Mouse (Mus musculus): ENCODE results near the gene Eif2s2. TPM values are rescaled to one million over a fixed set of nuclear protein-coding genes. Genes with fewer than 3 reads are reported as not detected.

Gene Eif2s2
- total and polyA plus RNA-seq, 3 experiments, result 12.0 to 56.6 (median 49.0) TPM

- Histone ChIP-seq H3K4me3 (no peak overlapping the region), H3K27me3 (ENCODE audit: control insufficient read depth, insufficient read depth, low read length) (no peaks in the 10 kb centered on the region), H3K36me3 (ENCODE audit: control insufficient read depth, insufficient read depth, low read length) (peaks cover 7% of the 10 kb centered on the region), H3K4me1 (ENCODE audit: control insufficient read depth, insufficient read depth, low read length) (peaks cover 4% of the 10 kb centered on the region), H3K9ac (ENCODE audit: low read depth, low read length) (no peak overlapping the region), H3K79me2 (replicated peaks; ENCODE audit: control insufficient read depth, insufficient read depth, low read length) (peaks cover 7% of the 10 kb centered on the region), H3K27ac (no peak overlapping the region)
- TF ChIP-seq POLR2A (IDR thresholded peaks at IDR 0.05; ENCODE audit: insufficient read depth, low read depth, low read length) (no peak), EP300 (IDR thresholded peaks at IDR 0.05; ENCODE audit: insufficient read depth, low read depth, low read length) (no peak), CTCF (IDR thresholded peaks at IDR 0.05) (no peak)
- intact Hi-C loops (cut with DNase I), result no loop called here
- no peak for DNase-seq
Observed at GRCm38 (mm10) chr2:154848086-154848485, 44.6 kb downstream of the Eif2s2 start.

DNA sequence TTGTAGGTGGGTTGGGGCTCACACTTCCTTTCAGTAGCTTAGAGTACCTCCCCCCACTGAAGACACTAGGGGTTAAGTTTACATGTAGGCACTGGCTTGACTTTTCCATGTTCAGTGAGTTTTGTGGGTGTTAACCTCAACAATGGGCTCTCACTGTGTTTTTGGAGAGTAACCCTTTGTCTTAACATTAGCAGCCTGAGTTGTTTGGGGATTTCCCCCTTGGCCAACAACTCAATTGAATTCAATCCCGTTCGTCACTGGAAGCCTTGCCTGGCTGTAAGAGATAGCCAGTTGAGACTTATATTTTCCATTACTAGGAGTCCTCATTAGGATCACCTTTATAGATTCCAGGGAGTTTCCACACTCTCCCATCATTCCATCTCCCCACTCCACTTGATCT, 56.2 kb downstream of the Eif2s2 start:
- Histone ChIP-seq H3K9ac (ENCODE audit: low read depth, low read length) (no peak overlapping the region), H3K79me2 (replicated peaks; ENCODE audit: control insufficient read depth, insufficient read depth, low read length) (peaks cover 6% of the 10 kb centered on the region), H3K4me3 (no peak overlapping the region), H3K27ac (no peak overlapping the region), H3K4me1 (ENCODE audit: control insufficient read depth, insufficient read depth, low read length) (peaks cover under 1% of the 10 kb centered on the region), H3K27me3 (ENCODE audit: control insufficient read depth, insufficient read depth, low read length) (no peaks in the 10 kb centered on the region), H3K36me3 (ENCODE audit: control insufficient read depth, insufficient read depth, low read length) (peaks cover 6% of the 10 kb centered on the region)
- DNase-seq, result no peak
- 29% methylated on average over 2 of the region's 2 CpGs for WGBS
- TF ChIP-seq POLR2A (IDR thresholded peaks at IDR 0.05; ENCODE audit: insufficient read depth, low read depth, low read length), result no peak
- intact Hi-C loops (cut with DNase I), result loop anchor here (2.0 kb wide), 1 partner anchor 14 kb away; no protein-coding TSS in a partner anchor

DNA sequence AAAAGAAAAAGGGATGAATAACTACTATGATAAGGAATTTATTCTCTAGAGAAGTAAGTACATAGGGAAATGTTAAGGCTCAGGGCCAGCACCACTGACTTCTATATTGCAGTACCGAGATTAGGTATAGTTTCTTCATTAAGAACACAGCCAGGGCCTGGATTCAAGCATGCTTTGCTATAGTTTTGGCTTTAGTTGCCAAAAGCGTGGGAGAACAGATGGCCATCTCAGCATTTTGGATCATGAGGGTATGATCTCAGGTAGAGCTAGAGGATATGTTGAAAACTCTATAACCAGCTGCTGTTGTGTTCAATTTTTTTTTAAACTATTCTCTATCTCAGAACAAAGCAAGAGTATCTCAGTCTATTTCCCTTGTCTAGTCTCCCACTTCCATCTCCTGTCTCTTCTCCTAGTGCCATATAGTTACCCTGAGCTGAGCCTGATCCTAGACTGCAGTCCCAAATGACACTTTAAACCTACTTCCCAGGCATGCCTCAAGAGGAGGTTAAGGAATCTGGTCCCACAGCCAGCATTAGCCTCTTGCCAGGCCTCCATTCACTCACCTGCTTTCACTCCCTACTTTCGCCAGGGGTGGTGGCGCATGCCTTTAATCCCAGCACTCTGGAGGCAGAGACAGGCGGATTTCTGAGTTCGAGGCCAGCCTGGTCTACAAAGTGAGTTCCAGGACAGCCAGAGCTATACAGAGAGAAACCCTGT, 58.4 kb downstream of the Eif2s2 start:
- no peak overlapping the region for H3K9ac ChIP-seq (ENCODE audit: low read depth, low read length)
- peaks cover 9% of the 10 kb centered on the region for H3K79me2 ChIP-seq (replicated peaks; ENCODE audit: control insufficient read depth, insufficient read depth, low read length)
- intact Hi-C loops (cut with DNase I), result no loop called here
- no peak for DNase-seq
- peaks cover 21% of the 10 kb centered on the region for H3K36me3 ChIP-seq (ENCODE audit: control insufficient read depth, insufficient read depth, low read length)
- peaks cover 2% of the 10 kb centered on the region for H3K4me1 ChIP-seq (ENCODE audit: control insufficient read depth, insufficient read depth, low read length)
- H3K27ac ChIP-seq, result no peak overlapping the region
- TF ChIP-seq CTCF (IDR thresholded peaks at IDR 0.05), result no peak
- TF ChIP-seq EP300 (IDR thresholded peaks at IDR 0.05; ENCODE audit: insufficient read depth, low read depth, low read length), result no peak
- no peak for TF ChIP-seq POLR2A (IDR thresholded peaks at IDR 0.05; ENCODE audit: insufficient read depth, low read depth, low read length)
- H3K4me3 ChIP-seq, result no peak overlapping the region
- WGBS, result 83% methylated on average over 6 of the region's 6 CpGs
- no peaks in the 10 kb centered on the region for H3K27me3 ChIP-seq (ENCODE audit: control insufficient read depth, insufficient read depth, low read length)

DNA sequence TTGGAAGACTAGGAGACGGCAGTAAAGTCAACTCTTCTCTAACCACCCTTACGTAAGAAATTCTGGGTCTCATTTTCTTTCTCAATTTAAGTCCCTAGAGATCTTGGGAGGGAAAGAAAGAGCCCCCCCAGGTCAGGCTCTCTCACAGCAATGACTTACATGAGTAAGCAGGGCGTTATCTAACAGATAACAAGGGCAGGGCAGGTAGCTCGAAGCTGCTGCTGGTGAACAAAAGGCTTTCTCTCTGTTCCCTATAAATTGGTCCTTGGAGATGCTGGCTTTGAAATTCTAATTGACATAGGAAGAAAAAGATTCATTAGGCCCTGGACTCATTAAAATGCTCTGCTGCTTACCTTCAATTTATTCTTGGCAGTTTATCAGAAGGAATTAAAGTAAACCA, 60.3 kb downstream of the Eif2s2 start:
- DNase-seq, result no peak
- Histone ChIP-seq H3K27ac (no peak overlapping the region), H3K9ac (ENCODE audit: low read depth, low read length) (no peak overlapping the region), H3K27me3 (ENCODE audit: control insufficient read depth, insufficient read depth, low read length) (no peaks in the 10 kb centered on the region), H3K79me2 (replicated peaks; ENCODE audit: control insufficient read depth, insufficient read depth, low read length) (peaks cover 9% of the 10 kb centered on the region), H3K36me3 (ENCODE audit: control insufficient read depth, insufficient read depth, low read length) (peaks cover 21% of the 10 kb centered on the region), H3K4me1 (ENCODE audit: control insufficient read depth, insufficient read depth, low read length) (peaks cover 2% of the 10 kb centered on the region), H3K4me3 (no peak overlapping the region)
- intact Hi-C loops (cut with DNase I), result no loop called here
- TF ChIP-seq EP300 (IDR thresholded peaks at IDR 0.05; ENCODE audit: insufficient read depth, low read depth, low read length) (no peak), POLR2A (IDR thresholded peaks at IDR 0.05; ENCODE audit: insufficient read depth, low read depth, low read length) (no peak), CTCF (IDR thresholded peaks at IDR 0.05) (no peak)
- WGBS, result 47% methylated on average over 4 of the region's 4 CpGs

DNA sequence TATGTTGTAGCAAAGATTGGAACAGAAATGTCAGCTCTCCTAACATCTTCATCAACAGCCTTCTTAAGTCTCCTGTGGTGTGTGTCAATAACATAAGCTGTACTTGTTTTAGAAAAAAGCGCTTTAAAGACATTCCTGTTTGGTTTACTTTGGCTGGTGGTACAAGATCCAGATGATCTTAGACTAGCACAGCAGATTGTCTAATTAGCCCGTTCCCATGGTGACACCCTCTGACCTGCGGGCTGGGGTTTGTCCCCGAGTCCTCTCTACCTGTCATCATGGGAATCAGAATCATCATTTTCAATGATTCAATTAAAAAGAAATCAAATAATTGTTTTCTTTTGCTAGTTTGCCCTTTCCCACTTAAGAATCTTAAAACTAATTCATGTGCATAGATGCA, 65.2 kb downstream of the Eif2s2 start:
- intact Hi-C loops (cut with DNase I), result no loop called here
- DNase-seq, result no peak
- no peak overlapping the region for H3K27ac ChIP-seq
- no peaks in the 10 kb centered on the region for H3K27me3 ChIP-seq (ENCODE audit: control insufficient read depth, insufficient read depth, low read length)
- 80% methylated on average over 4 of the region's 4 CpGs for WGBS
- peaks cover 5% of the 10 kb centered on the region; the same call in 1 of the 2 replicates for H3K79me2 ChIP-seq (replicated peaks; ENCODE audit: control insufficient read depth, insufficient read depth, low read length)
- H3K4me3 ChIP-seq, result no peak overlapping the region
- H3K36me3 ChIP-seq (ENCODE audit: control insufficient read depth, insufficient read depth, low read length), result peaks cover 22% of the 10 kb centered on the region
- H3K4me1 ChIP-seq (ENCODE audit: control insufficient read depth, insufficient read depth, low read length), result peaks cover 2% of the 10 kb centered on the region
- TF ChIP-seq EP300 (IDR thresholded peaks at IDR 0.05; ENCODE audit: insufficient read depth, low read depth, low read length) (no peak), POLR2A (IDR thresholded peaks at IDR 0.05; ENCODE audit: insufficient read depth, low read depth, low read length) (no peak), CTCF (IDR thresholded peaks at IDR 0.05) (no peak)
- H3K9ac ChIP-seq (ENCODE audit: low read depth, low read length), result no peak overlapping the region

- no peak overlapping the region for H3K27ac ChIP-seq
- no peak overlapping the region for H3K4me3 ChIP-seq
- intact Hi-C loops (cut with DNase I), result no loop called here
- H3K79me2 ChIP-seq (replicated peaks; ENCODE audit: control insufficient read depth, insufficient read depth, low read length), result peaks cover 5% of the 10 kb centered on the region; the same call in 1 of the 2 replicates
- no peak for DNase-seq
- no peaks in the 10 kb centered on the region for H3K27me3 ChIP-seq (ENCODE audit: control insufficient read depth, insufficient read depth, low read length)
- H3K9ac ChIP-seq (ENCODE audit: low read depth, low read length), result no peak overlapping the region
- TF ChIP-seq EP300 (IDR thresholded peaks at IDR 0.05; ENCODE audit: insufficient read depth, low read depth, low read length) (no peak), POLR2A (IDR thresholded peaks at IDR 0.05; ENCODE audit: insufficient read depth, low read depth, low read length) (no peak), CTCF (IDR thresholded peaks at IDR 0.05) (no peak)
- 70% methylated on average over 1 of the region's 1 CpGs for WGBS
- H3K4me1 ChIP-seq (ENCODE audit: control insufficient read depth, insufficient read depth, low read length), result peaks cover 5% of the 10 kb centered on the region
- H3K36me3 ChIP-seq (ENCODE audit: control insufficient read depth, insufficient read depth, low read length), result peaks cover 26% of the 10 kb centered on the region
Observed at GRCm38 (mm10) chr2:154826054-154826538, 66.6 kb downstream of the Eif2s2 start.

Other genes with a start within 250 kb of the Eif2s2 start
- 100 to 1,000 TPM; 106 to 124 TPM for gene Chmp4b, start 241.2 kb downstream of the Eif2s2 start, total RNA-seq (2021)
- gene Chmp4b, start 241.2 kb downstream of the Eif2s2 start, polyA plus RNA-seq (2012; rRNA removed), result 64.4 and 89.4 TPM in 2 replicates
- not detected for gene Gm14214, start 122.9 kb downstream of the Eif2s2 start, total RNA-seq (2021)
- gene Gm14214, start 122.9 kb downstream of the Eif2s2 start, polyA plus RNA-seq (2012; rRNA removed), result not detected in 2 replicates
- 10 to 100 TPM; 83.4 to 92.7 TPM for gene Raly, start 101.8 kb downstream of the Eif2s2 start, total RNA-seq (2021)
- gene Raly, start 101.8 kb downstream of the Eif2s2 start, polyA plus RNA-seq (2012; rRNA removed), result 89.8 and 112 TPM in 2 replicates
- gene a, start 101.5 kb downstream of the Eif2s2 start, total RNA-seq (2021), result not detected
- not detected in 2 replicates for gene a, start 101.5 kb downstream of the Eif2s2 start, polyA plus RNA-seq (2012; rRNA removed)
- gene Gm14226, start 125.3 kb upstream of the Eif2s2 start, total RNA-seq (2021), result under 1 TPM; 0.16 to 0.20 TPM
- gene Gm14226, start 125.3 kb upstream of the Eif2s2 start, polyA plus RNA-seq (2012; rRNA removed), result 0.16 and 0.18 TPM in 2 replicates
- 10 to 100 TPM; 10.5 to 14.0 TPM for gene Ahcy, start 181.6 kb upstream of the Eif2s2 start, total RNA-seq (2021)
- gene Ahcy, start 181.6 kb upstream of the Eif2s2 start, polyA plus RNA-seq (2012; rRNA removed), result 22.5 and 30.8 TPM in 2 replicates
- gene Itch, start 240.6 kb upstream of the Eif2s2 start, total RNA-seq (2021), result 10 to 100 TPM; 26.4 to 26.8 TPM
- gene Itch, start 240.6 kb upstream of the Eif2s2 start, polyA plus RNA-seq (2012; rRNA removed), result 6.9 and 10.5 TPM in 2 replicates

Measured in heart, adult 2 months (tissue).